Mouse (Mus musculus) spleen, adult 2 months (tissue): ENCODE data around the gene B130006D01Rik. TPM values are rescaled to one million over a fixed set of nuclear protein-coding genes. Genes with fewer than 3 reads are reported as not detected.
A peak's percentile ranks its signal among the peaks of the same experiment; 100 is the strongest.

ENCODE experiments used
- DNase-seq, 2 experiments: peaks; one replicate each; pipeline versions ENCODE4 v3.0.0 to v3.0.0-alpha.2; 2012 to 2021; ENCODE audit warnings: low spot score in 2 of 2, low read depth in 1 of 2
- H3K27ac ChIP-seq: fragments of 200-500 bp; 2 replicates; pipeline ENCODE4 v1.5.1; 2012; ENCODE audit warnings: low read length, inconsistent platforms; ENCODE audit not compliant: insufficient read depth
- H3K27me3 ChIP-seq: fragments of 200-500 bp; 2 replicates; pipeline ENCODE4 v1.6.1; 2012; ENCODE audit warnings: mild to moderate bottlenecking, moderate library complexity, low read length, inconsistent platforms; ENCODE audit not compliant: control insufficient read depth, insufficient read depth
- H3K36me3 ChIP-seq: fragments of 200-500 bp; 2 replicates; pipeline ENCODE4 v1.6.1; 2012; ENCODE audit warnings: mild to moderate bottlenecking, low read length, inconsistent platforms; ENCODE audit not compliant: control insufficient read depth, insufficient read depth
- H3K4me1 ChIP-seq: fragments of 200-500 bp; 2 replicates; pipeline ENCODE4 v1.6.1; 2011; ENCODE audit warnings: inconsistent platforms; ENCODE audit not compliant: control insufficient read depth, insufficient read depth, insufficient read length
- H3K4me3 ChIP-seq: fragments of 200-500 bp; 2 replicates; pipeline ENCODE4 v1.5.1; 2011; ENCODE audit warnings: mild to moderate bottlenecking, inconsistent platforms; ENCODE audit not compliant: insufficient read depth, insufficient read length; ENCODE audit errors: extremely low read depth
- CTCF ChIP-seq: fragments of 200-500 bp; IDR thresholded peaks from 2 replicates; pipeline ENCODE4 v1.5.1; 2011; ENCODE audit warnings: mild to moderate bottlenecking, inconsistent platforms; ENCODE audit not compliant: insufficient read depth, insufficient read length, insufficient replicate concordance; ENCODE audit errors: extremely low read depth
- POLR2A ChIP-seq: fragments of 200-500 bp; IDR thresholded peaks from 2 replicates; pipeline ENCODE4 v1.6.1; 2011; ENCODE audit warnings: low read depth, low read length, inconsistent platforms
- WGBS: fragments of 180-500 bp; shearing (Covaris S2); methylation state at CpG from one replicate; pipeline ENCODE4 v1.1.7; 2018; 5-methylcytosine and 5-hydroxymethylcytosine counted together
- polyA plus RNA-seq: library from polyadenylated mRNA; depleted of rRNA; stranded (reverse); fragments of >200 nt; gene quantifications from 2 replicates; pipeline ENCODE4 v1.2.3, GENCODE M21; 2012

The B130006D01Rik gene
- polyA plus RNA-seq, 1 experiment = 0.14 TPM

GRCm38 (mm10) chr11:95687084-95687656 lies 36.2 kb upstream of the B130006D01Rik start:
- DNase-seq = no peak
- no peak for TF ChIP-seq CTCF
- Histone ChIP-seq H3K4me3 (no peak overlapping the region), H3K36me3 (no peaks in the 10 kb centered on the region), H3K27me3 (no peaks in the 10 kb centered on the region), H3K4me1 (peaks cover 29% of the 10 kb centered on the region; the same call in 1 of the 2 replicates), H3K27ac (no peak overlapping the region)
- WGBS = 55% methylated on average over 11 of the region's 11 CpGs

- Histone ChIP-seq H3K4me3 (peak overlapping the region; percentile 33; the same call in 1 of the 2 replicates), H3K27ac (peak overlapping the region; percentile 78), H3K27me3 (no peaks in the 10 kb centered on the region), H3K4me1 (peaks cover 29% of the 10 kb centered on the region; the same call in 1 of the 2 replicates), H3K36me3 (no peaks in the 10 kb centered on the region)
- no peak for TF ChIP-seq POLR2A
- no peak for TF ChIP-seq CTCF
- peak; percentile 53 to 70 for DNase-seq
- 5% methylated on average over 6 of the region's 6 CpGs for WGBS
Observed at GRCm38 (mm10) chr11:95688515-95688914, 34.9 kb upstream of the B130006D01Rik start.

- no peak overlapping the region; the same call in 1 of the 2 replicates for H3K4me3 ChIP-seq
- WGBS = 6% methylated on average over 7 of the region's 7 CpGs
Observed at GRCm38 (mm10) chr11:95688981-95689380, 34.4 kb upstream of the B130006D01Rik start.

GRCm38 (mm10) chr11:95689544-95689943 lies 33.8 kb upstream of the B130006D01Rik start:
- WGBS = 53% methylated on average over 3 of the region's 3 CpGs
- TF ChIP-seq CTCF = no peak
- TF ChIP-seq POLR2A = no peak
- Histone ChIP-seq H3K27me3 (no peaks in the 10 kb centered on the region), H3K36me3 (no peaks in the 10 kb centered on the region), H3K4me1 (peaks cover 29% of the 10 kb centered on the region; the same call in 1 of the 2 replicates), H3K27ac (no peak overlapping the region), H3K4me3 (no peak overlapping the region)
- DNase-seq = no peak

More at GRCm38 (mm10) chr11:95688981-95689380, 34.4 kb upstream of the B130006D01Rik start:
- TF ChIP-seq POLR2A (no peak), CTCF (no peak)
- Histone ChIP-seq H3K27ac (peak overlapping the region; percentile 78), H3K27me3 (no peaks in the 10 kb centered on the region), H3K36me3 (no peaks in the 10 kb centered on the region), H3K4me1 (peaks cover 29% of the 10 kb centered on the region; the same call in 1 of the 2 replicates)
- DNase-seq = peak in 1 of 2 experiments; percentile 16

GRCm38 (mm10) chr11:95698541-95698940 lies 24.8 kb upstream of the B130006D01Rik start:
- Histone ChIP-seq H3K4me1 (no peaks in the 10 kb centered on the region), H3K27me3 (no peaks in the 10 kb centered on the region), H3K36me3 (no peaks in the 10 kb centered on the region), H3K27ac (no peak overlapping the region), H3K4me3 (no peak overlapping the region)
- TF ChIP-seq CTCF (no peak), POLR2A (no peak)
- WGBS = 80% methylated on average over 5 of the region's 5 CpGs
- DNase-seq = no peak

- WGBS = 82% methylated on average over 13 of the region's 13 CpGs
- no peaks in the 10 kb centered on the region for H3K36me3 ChIP-seq
- DNase-seq = no peak
- no peak overlapping the region for H3K4me3 ChIP-seq
- TF ChIP-seq CTCF (no peak), POLR2A (no peak)
- no peaks in the 10 kb centered on the region for H3K4me1 ChIP-seq
- H3K27ac ChIP-seq = no peak overlapping the region
- no peaks in the 10 kb centered on the region for H3K27me3 ChIP-seq
Observed at GRCm38 (mm10) chr11:95700778-95701739, 22.3 kb upstream of the B130006D01Rik start.
